Mouse (Mus musculus) urinary bladder, adult 2 months (tissue): ENCODE results near the gene Naa25. TPM values are rescaled to one million over a fixed set of nuclear protein-coding genes. Genes with fewer than 3 reads are reported as not detected.

ENCODE experiments used
- DNase-seq: peaks from one replicate; pipeline ENCODE4 v3.0.0; 2022; ENCODE audit warnings: low spot score
- polyA plus RNA-seq: library from polyadenylated mRNA; depleted of rRNA; stranded (reverse); fragments of >200 nt; gene quantifications from 2 replicates; pipeline ENCODE4 v1.2.3, GENCODE M21; 2012; rRNA removed

Gene Naa25
- polyA plus RNA-seq, 1 experiment: 17.2 TPM

DNA sequence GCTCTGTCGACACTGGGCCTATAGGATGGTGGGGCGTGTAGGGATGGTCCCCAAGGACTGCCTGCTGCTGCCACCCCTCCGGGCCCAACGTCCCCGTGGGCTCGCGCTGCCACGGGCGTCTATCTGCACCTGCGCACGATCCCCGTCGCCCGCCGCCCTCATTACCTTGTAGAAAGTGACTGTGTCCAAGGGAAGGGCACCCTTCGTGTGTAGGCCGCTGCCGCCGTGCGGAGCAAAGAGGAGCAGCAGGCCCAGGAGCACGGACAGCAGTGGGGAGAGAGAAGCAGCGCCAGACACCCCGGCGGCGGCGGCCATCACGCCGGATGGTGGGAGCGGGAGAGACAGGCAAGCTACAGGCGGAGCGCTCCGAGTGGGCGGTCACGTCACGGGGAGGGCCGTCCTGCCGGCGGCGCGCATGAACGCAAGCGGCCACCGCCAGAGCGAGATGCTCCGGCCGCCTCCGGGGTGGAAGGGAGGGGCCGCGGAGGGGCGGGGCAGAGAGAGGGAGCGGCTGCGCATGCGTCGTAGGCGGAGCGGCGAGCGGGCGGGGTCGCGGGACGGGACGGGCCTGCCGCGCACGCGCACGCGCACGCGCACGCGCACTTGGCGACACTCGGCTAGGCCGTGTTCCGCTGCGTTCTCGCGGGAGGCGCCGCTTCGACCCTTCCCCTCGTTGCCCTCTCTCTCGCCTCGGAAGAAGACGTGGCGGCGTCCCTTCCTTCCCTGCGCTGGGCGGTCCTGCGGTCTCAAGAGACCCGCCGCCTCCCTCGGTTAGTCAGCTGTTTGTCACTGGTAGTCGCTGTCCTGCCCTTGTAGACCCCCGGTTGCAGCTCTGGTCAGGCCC is 54.5 kb downstream of the Naa25 start, which contains the start of gene Erp29:
Gene Erp29 (minus strand): TSS at position 481 of the 844 bp plus-strand sequence.
- peak; percentile 99 for DNase-seq

GRCm38 (mm10) chr5:121452906-121453305 is 55.2 kb downstream of the Naa25 start:
- DNase-seq: no peak

GRCm38 (mm10) chr5:121453743-121454502 is 56.2 kb downstream of the Naa25 start:
- DNase-seq: no peak

- DNase-seq: no peak
These were observed 56.7 kb downstream of the Naa25 start for GRCm38 (mm10) chr5:121454503-121454782.

DNA sequence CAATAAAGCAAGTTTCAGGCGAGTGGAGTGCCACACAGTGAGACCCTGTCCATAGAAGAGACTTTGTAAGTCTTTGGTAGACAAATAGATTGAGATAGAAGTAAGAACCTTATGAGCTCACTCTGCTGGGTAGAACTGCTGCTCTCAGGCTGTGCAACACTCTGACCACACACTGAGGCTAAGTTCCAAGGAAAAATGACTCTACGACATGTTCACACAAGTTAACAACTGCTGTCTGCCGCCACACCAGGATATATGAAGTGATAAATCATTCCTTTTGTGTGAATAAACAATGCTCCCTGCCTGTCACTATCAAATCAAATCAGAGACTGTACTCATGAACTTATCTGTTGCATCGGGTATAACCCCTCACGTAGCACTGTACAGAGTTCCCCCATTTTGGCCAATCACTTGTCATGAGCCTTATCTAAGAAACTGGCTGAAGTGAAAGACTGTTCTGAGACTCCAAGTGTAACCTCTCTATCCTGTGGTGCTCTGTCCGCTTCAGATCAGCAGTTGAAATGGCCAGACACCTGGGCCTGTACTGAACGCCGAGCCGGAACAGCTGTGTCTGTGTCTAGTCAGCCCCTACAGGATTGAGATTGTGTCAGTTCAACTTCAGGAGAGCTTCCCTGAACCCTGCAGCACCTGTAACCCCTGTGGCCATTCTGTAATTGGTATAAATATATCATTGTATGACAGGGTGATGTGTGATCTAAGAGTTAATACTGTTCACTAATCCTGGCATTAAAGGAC is 58.0 kb downstream of the Naa25 start:
- no peak for DNase-seq

DNA sequence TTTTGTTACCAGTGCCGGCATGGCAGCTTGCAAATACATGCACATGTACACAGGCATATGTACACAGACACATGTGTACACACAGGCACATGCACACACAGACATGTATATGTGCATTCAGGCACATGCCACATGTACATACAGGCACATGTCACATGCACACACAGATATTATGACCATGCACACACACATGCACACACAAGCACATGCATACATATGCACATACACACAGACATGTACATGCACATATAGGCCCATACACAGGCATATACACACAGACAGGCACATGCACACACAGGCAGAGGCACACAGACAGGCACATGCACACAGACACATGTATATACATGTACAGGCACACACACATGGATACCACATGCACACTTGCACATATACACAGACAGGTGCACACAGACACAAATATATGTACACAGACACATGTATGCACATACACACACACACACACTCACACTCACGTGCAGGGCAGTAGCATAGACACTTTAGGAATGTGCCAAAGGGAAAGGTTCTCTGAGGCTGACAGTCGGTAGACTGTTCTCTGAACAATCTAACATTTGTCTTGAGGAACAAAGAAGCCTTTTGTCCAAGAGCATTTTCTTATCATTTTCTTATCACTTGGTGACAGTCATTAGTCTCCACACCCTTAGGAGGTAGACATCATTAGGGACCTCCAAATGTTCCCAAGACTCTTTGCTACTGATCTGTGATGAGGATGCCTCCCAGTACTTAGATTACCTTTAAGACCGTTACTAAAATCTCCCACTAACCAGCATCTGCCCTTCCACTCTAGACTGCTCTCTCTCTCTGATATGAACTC is 63.8 kb downstream of the Naa25 start:
- no peak for DNase-seq

- DNase-seq: no peak
These were observed 64.4 kb downstream of the Naa25 start for GRCm38 (mm10) chr5:121462171-121462502.

GRCm38 (mm10) chr5:121462967-121463366 is 65.2 kb downstream of the Naa25 start:
- DNase-seq: no peak

DNA sequence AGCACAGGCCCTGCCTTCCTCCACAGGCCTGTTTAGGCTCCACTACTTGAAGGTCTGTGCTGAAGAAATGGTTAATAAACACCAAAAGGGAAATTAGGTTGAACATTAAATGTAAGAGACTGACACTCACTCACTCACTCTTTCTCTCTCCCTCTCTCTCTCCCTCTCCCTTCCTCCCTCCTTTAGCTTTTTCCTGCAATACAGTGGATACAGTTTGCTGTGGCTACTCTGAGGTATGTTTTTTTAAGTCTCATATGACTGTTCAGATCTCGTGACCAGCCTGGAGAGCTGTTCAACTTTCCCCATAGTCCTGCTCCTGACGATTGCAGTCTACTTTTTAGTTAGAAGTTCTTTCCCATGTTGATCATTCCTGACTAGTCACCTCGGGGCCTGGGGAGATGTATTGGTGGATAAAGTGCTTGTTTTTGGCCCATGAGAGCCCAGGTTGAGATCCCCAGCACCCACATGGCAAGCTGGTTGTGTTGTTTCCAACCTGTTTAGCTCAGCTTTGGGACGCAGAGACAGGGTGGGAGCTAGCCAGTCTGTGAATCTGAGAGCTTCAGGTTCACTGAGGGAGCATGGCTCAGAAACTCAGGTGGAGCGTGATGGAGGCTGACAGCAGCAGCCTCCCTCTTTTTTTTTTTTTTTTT is 66.0 kb downstream of the Naa25 start:
- DNase-seq: no peak

GRCm38 (mm10) chr5:121469566-121469965 is 71.8 kb downstream of the Naa25 start:
- no peak for DNase-seq

DNA sequence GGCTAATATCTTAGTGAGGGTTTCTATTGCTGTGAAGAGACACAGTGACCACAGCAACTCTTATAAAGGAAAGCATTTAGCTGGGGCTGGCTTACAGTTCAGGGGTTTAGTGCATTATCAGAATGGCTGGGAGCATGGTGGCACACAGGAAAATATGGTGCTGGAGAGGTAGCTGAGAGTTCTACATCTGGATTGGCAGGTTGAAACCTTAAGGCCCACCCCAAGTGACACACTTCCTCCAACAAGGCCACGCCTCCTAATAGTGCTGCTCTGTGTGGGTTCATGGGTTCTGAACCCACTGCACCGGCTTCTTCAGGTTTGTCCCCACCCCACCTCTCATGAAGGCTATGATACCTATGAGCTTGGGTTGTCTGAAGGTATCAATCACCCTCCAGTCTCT is 74.7 kb downstream of the Naa25 start:
- DNase-seq: no peak

DNA sequence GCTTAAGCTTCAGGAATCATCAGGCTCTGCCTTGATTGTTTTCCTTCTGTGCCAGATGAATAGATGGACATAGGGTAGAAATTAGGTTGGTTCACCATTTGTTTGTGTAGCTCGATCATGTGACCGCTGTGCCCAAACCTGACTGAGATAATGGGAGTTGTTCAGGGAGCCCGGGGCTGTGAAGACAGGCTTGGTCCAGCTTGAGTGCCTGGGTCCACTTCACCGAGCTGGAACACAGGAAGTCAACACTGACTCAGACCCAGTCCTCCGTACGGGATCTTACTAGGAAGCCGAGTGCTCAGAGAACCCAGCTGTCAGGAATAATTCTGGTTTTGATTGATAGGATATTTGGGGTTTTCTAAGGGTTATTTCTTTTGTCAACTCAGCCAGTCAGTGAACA is 76.9 kb downstream of the Naa25 start:
- DNase-seq: no peak

- DNase-seq: no peak
These were observed 78.3 kb downstream of the Naa25 start for GRCm38 (mm10) chr5:121476040-121476439.

GRCm38 (mm10) chr5:121477680-121478079 is 79.9 kb downstream of the Naa25 start:
- DNase-seq: no peak

- no peak for DNase-seq
These were observed 87.1 kb downstream of the Naa25 start for GRCm38 (mm10) chr5:121484801-121485200.

GRCm38 (mm10) chr5:121493305-121493704 is 95.6 kb downstream of the Naa25 start:
- DNase-seq: no peak

Other genes with a start within 250 kb of the Naa25 start
- gene Ptpn11, start 206.5 kb upstream of the Naa25 start, polyA plus RNA-seq: 40.0 and 56.5 TPM in 2 replicates
- 889 and 965 TPM in 2 replicates for gene Rpl6, start 193.5 kb upstream of the Naa25 start, polyA plus RNA-seq
- 11.8 and 13.2 TPM in 2 replicates for gene Hectd4, start 177.7 kb upstream of the Naa25 start, polyA plus RNA-seq
- 106 and 115 TPM in 2 replicates for gene Trafd1, start 12.3 kb upstream of the Naa25 start, polyA plus RNA-seq
- gene Tmem116, start 54.0 kb downstream of the Naa25 start, polyA plus RNA-seq: 1.4 and 2.4 TPM in 2 replicates
- gene Erp29, start 54.6 kb downstream of the Naa25 start, polyA plus RNA-seq: 96.2 and 97.4 TPM in 2 replicates
- gene Adam1b, start 105.5 kb downstream of the Naa25 start, polyA plus RNA-seq: not detected in 2 replicates
- gene Adam1a, start 147.5 kb downstream of the Naa25 start, polyA plus RNA-seq: 9.4 and 12.0 TPM in 2 replicates
- gene Gm42878, start 147.5 kb downstream of the Naa25 start, polyA plus RNA-seq: 0.34 TPM in 1 of 2 replicates, not detected in the other
- gene Mapkapk5, start 148.0 kb downstream of the Naa25 start, polyA plus RNA-seq: 79.3 and 93.5 TPM in 2 replicates
- 663 and 712 TPM in 2 replicates for gene Aldh2, start 195.9 kb downstream of the Naa25 start, polyA plus RNA-seq
- gene Acad12, start 221.0 kb downstream of the Naa25 start, polyA plus RNA-seq: 10.6 and 12.8 TPM in 2 replicates